Mouse (Mus musculus): ENCODE results near the gene B3gnt8.
A peak's percentile ranks its signal among the peaks of the same experiment; 100 is the strongest.

B3gnt8 gene

DNA sequence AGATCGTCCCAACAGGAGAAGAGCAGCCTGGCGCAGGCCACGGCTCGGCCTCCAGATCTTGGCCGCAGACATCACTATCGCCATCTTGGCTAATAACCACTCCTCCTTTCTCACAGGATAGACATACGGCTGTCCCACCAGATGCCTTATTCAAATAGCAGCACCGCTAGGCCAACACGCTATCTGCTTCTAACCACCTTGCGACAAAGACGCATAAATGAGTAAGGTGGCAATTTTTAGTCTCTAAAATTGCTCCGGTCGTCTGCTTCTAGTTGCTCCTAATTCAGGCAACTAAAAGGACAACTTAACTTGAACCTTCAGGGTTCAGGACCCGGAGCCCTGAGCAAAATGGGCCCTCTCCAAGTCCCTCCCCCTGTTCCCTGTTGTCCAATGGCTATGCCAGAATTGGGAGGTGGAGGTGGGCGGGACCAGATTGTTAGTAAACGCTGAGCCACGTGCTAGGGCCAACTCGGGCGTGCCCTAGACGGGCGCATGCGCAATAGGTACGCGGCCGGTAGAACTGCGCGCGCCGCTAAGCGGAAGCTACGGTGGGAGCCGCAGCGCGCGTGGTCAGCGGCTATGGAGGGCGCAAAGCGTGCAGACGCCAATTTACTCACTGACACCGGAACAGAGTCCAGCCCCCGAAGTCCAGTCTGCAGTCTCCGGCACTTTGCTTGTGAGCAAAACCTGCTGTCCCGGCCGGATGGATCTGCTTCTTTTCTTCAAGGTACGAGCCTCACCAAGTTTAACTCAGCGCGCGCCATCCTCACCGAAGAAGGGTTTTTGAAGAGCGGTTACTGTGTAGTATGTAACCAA, 32.4 kb downstream of the B3gnt8 start, which contains the start of the genes Bckdha and Exosc5:
Gene Bckdha, minus strand, starts transcription at position 325 of the 816 bp plus-strand sequence.
Gene Exosc5, plus strand, starts transcription at position 508 of the 816 bp plus-strand sequence.
- peak; percentile 100 for DNase-seq (ENCODE audit: low spot score)

DNA sequence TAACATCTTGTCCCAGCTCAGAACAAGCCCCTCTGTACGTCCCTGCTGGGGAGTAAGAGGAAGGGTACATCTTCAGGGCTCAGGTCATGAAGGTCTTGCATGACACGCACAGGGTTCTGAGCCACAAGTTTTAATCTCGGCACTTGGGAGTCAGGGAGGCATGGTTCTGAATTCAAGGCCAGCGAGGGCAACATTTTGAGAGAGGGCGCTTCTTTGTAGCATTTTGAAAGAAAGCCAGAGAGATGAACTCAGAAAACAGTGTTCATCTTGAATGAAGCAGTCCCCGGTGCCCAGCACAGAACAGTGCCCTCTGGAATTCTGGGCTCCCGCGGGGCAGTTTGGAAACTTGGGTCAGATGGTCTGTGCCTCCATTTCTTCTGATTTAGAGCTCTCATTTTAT, 39.9 kb downstream of the B3gnt8 start:
- DNase-seq (ENCODE audit: low spot score) = no peak

DNA sequence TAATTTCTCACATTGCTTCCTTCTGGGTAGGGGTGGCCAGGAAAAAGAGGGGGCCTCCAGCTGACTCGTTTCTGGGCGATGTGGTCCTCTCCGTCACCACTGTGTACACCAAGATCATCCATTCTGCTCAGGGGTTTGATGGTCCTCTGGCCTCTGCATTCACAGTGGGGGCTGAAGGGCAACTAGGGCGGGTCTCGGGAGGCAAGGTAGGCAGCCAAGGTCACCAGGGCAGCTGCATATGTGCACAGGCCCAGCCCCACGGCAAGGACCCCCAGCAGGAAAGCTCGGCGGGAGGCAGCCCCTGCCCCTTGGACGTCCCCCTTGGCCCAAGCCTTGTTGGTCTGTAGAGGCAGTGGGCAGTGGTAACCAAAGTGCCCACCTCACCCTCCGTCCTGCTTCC, 42.7 kb downstream of the B3gnt8 start:
- DNase-seq (ENCODE audit: low spot score) = no peak

DNA sequence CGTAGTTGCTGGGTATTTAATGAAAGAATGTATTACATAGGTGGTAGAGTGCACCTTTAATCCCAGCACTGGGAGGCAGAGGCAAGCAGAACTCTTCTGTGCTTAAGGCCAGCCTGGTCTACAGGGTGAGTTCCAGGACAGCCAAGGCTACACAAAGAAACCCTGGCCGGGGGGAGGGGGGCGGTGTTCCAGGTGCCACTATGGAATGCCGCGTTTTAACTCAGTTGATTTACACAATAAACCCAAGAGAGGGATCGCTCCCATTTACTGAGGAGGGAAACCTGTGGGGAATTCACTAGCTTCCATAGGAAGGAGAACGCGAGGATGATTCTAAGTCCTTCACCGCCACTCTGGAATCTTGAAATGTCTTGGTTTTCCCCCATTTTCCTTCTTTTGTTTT, 43.2 kb downstream of the B3gnt8 start:
- no peak for DNase-seq (ENCODE audit: low spot score)

DNA sequence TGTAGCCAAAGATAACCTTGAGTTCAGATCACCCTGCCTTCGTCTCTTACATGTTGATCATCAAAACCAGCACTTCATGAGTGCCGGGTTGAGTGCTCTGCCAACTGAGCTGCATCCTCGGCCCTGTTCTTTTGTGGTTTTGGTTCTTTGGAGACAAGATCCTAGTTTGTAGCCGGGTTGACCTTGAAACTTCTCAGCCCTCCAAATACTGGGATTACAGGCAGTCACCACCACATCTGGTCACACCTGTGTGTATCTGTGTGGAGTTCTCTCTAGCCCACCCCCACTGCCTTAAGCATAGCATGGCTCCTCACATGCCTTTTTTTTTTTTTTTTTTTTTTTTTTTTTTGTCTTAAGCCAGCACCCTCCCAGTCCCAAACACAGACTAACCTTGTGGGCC, 43.6 kb downstream of the B3gnt8 start:
- no peak for DNase-seq (ENCODE audit: low spot score)

DNA sequence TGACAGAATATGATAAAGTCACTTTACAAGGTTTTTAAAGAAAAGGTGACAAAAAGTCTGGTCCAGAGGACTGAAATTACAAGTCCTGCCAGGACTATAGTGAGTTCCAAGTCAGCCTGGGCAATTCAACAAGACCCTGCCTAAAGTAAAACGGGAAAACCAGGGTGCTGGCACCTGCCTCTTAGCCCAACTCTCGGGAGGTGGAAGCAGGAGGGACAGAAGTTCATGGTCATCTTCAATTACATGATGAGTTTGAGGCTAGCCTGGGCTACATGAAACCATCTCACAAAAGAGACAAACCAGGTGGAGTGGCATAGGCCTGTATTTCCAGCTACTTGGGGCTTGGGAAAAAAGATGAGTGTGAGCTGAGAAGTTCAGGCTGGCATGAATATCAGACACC, 45.2 kb downstream of the B3gnt8 start:
- DNase-seq (ENCODE audit: low spot score) = no peak

DNA sequence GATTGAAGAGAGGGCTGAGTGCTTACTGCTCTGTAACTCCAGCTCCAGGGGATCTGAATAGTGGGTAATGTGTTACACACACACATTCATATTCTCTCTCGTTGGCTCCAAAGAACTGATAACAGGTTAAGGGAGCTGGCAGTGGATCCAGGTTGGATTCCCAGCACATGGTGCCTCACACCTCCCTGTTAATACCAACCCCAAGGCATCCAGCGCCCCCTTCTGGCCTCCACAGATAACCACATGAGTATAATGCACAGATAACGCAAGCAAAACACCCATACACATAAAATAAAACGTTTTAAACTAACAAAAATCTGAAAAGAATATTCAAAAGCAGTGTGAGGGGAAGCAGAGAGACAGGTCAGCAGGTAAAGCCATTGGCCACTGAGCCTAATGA, 46.0 kb downstream of the B3gnt8 start:
- no peak for DNase-seq (ENCODE audit: low spot score)

DNA sequence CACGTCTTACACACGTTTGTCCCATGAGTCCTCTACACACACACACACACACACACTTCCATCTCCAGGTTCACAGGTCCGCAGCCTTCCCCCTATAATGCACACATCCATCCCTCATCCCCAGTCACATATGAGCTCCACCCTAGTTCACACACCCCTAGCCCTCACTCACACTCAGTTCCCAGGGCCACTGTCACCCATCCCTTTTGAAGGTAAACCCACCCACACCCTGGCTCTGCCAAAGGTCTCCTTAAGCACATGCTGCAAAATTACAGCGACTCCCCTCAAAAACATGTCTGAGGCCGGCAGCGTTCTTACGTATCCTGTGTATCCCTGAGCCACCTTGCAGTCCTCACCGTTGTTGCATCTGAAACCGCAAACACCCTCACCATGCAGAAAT, 47.8 kb downstream of the B3gnt8 start:
- no peak for DNase-seq (ENCODE audit: low spot score)

DNA sequence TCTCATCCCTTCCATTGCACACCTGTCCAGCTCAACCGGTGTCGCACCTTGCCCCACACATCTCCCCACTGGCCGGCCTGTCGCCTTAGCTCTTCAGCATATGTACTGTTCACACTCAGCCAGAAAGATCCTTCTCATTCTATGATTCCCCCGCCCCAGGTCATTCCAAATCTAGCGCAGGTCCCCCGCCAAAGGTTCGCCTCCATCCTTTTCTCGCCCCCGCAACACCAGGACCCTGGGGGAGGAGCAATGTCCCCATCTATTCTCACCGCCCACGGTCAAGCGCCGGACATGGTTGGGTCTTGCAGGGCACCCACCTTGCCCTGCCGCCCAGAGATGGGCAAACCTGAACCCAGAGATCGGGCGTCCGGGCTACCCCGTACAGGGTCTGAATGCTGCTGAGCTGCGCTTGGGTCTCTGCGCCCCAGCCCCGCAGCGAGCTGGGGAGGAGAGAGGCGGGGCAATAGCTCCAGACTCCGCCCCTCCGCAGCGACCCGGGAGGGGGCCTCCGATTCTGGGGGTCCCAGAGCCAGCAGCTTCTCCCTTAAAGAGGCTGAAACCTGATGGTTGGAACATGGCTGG, 48.4 kb downstream of the B3gnt8 start, which contains the start of gene Tmem91:
Gene Tmem91, minus strand, starts transcription at position 448 of the 582 bp plus-strand sequence.
- no peak for DNase-seq (ENCODE audit: low spot score)

DNA sequence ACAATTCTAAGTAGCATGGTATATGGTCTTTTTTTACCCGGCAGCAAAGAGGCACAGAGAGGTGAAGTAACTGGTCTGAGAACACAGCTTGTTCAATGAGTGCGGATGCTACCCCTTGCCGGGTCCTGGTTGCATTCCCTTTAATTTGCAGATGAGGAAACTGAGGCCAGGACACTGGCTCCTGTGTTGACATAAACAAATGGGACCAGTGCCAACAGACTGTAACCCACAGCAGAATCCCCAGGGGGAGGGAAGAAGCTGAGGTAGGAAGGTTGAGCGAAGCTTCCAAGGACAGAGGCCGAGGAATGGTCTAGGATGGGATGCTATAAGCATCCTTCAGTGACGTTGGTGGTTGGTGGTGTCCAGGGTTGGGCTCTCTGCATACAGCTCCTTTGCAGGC, 49.0 kb downstream of the B3gnt8 start:
- no peak for DNase-seq (ENCODE audit: low spot score)

DNA sequence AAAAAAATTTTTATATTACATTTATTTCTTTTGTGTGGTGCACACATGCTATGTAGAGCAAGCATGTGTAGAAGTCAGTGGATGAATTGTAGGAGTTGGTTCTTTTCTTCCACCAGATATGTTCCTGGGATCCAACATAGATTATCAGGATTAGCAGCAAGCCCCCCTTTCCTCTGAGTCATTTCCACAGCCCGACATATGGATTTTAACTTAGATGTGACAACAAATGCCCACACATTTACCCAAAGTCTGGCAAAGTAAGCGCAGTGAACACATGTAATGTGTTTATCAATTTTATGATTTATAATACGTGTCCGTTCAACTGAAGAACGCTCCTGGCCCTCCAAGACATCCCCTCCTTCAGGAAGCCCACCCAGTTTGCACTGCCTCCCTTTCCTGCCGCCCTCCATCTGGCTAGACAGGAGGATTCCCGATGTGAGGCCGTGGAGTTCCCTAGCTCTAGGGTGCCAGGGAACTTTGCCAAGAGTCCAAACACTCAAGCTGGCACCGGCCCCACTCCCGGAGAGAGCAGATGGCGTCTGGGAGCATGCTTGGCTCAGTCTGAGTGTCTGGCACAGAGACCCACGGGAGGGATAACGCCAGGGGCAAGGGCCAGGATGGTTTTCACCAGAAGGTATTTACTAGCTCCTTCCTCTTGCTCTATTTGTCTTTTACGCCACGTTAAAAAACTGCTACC, 49.8 kb downstream of the B3gnt8 start:
- DNase-seq (ENCODE audit: low spot score) = peak; percentile 81

DNA sequence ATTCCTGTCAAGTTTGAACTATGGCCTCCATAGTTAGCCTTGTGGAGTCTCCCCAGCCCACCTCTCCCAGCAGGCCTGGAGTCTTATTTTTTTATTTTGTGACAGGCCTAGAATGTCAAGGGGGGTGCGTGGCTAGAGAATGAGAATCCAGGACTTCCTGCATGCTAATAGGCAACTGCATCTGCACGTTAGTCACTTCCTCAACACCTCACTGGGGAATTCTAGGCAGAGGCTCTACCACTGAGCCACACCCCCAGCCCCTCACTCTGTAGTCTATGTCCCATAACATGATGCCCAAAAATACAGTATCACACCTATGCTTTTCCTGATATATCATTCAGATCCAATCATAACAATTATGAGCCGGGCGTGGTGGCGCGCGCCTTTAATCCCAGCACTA, 50.6 kb downstream of the B3gnt8 start:
- DNase-seq (ENCODE audit: low spot score) = no peak

DNA sequence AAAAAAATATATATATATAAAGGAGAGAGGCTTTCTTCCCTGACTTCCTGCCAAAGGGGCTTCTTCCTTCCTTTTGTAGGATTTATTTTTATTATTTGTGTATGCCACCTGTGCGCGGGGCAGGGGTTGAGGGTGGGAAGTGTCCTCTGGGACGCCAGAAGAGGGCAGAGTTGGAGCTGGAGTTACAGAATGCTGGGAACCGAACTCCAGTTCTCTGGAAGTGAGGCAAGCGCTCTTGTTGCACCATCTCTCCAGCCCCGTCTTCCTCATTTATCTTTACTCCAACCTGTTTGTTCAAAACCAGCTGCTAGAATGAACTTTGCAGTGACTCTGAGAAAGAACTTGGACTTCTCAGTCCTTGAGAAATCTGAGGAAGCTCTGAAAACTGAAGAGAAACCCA, 53.5 kb downstream of the B3gnt8 start:
- no peak for DNase-seq (ENCODE audit: low spot score)

DNA sequence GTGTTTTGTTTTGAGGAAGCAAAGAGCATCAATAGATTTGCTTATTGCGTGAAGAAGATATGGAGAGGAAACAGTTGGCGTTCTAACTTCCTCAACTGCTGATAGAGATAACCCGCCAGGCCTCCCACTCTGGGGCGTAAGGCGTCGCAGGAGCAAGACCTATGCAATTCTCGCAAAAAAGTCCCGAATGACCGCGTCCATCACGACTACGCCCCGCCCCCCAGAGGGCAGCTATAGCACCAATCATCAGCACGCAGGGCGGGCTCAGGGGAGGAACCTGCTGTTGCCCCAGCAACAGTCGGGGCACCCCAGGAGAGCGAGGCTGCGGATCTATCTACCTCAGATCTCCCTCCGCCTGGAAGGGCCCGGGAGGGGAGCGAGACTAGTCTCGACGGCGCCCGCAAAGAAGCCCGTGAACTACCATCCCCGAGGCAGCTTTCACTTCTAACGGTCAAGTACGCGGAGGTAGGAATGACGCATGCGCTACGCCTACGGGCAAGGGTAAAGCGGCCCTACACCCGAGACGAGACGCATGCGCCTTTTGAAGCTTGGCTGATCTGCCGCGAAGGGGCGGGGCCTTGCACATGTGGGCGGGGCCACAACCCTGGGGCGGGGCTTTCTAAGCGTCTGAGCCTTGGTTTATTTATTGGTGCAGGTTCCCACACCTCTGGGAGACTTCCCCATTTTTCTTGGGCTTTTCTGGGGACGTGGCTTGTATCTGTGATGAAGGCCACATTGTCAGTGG, 54.2 kb downstream of the B3gnt8 start, which contains the start of gene B9d2:
Gene B9d2, plus strand, starts transcription at position 267 of the 745 bp plus-strand sequence.
- DNase-seq (ENCODE audit: low spot score) = peak; percentile 97

DNA sequence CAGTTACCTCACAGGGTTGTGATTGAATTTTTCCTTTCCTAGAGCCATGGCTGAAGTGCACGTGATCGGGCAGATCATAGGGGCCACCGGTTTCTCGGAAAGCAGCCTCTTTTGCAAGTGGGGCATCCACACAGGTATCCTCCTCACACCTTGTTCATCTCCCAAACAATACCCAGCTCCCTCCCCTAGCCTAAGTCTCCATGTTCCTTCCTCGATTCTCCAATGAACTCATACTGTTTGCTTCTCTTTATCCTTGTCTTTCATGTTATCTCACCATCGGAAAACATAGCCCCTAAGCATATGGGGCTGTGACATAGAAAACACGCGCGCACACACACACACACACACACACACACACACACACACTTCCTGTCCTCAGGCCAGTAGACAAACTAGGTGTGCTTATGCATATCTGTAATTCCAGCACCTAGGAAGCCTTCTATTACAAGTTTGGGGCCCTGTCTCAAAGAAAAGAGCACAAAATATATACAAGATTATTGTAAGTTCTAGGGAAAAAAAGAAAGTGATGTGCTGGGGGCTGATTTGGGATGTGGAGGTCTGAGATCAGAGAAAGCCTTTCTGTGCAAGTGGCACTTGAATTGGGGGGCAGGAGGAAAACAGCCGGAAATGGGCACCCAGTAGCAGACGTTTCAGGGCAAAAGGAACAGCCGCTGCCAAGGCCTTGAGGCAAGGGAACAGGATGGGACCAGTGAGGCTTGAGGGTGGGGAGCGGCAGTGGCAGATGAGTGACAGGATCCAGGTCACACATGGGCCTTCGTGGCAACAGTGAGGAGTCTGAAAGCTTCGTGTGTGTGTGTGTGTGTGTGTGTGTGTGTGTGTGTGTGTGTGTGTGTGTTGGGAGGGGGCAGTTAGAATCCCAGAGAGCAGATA, 55.1 kb downstream of the B3gnt8 start:
- DNase-seq (ENCODE audit: low spot score) = no peak

DNA sequence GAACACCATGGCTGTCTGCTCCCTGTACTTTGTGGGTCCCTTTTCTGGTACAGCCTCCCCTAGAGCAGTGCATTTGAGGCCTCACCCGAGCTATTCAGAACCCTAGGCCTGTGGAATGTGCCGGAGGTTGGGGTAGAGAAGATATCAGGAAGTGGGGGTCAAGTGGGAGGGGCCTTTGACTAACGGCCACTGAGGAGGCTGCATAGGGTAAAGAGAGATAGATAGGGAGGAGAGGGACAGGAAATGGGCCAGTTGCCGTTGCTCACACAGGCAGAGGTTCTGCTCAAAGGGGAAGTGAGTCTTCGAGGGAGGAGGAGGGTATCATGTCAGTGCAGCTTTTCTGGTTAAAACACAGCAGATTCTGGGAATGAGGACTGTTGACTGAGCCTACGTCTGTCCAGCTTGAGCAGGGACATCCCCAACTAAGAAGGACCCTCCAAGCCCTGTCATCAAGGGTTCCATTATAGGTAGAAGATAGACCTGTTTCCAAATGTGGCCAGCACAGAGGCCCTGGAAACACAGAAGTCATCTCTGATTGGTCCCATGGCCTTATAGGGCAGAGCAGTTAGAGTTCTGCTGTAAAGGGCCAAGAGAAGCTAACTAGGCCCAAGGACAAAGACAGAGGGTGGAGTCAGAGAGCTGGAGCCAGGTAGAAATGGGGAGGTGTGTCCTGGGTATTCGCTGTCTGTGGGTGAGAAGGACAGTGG, 57.2 kb downstream of the B3gnt8 start:
- DNase-seq (ENCODE audit: low spot score) = no peak

DNA sequence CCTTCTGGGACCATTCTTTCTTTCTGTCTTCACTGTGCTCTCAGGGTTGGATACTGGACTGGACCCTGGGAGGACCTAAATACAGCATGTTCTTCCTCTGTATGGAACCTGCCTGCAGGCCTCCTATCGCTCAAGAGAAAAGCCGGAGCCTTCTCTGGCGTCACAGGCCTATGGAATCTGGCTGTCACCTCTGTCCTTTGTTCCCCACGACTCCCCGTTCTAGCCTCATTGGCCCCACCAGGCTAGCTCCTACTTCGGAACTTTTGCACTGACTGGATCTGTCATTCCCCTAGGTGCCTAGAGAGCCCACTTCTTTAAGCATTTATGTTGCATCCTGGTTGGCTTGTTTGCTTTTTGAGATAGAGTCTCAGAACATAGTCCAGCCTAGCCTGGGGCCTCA, 58.2 kb downstream of the B3gnt8 start:
- DNase-seq (ENCODE audit: low spot score) = no peak
